Mouse (Mus musculus) bone marrow macrophage, adult 2 months (primary cell): ENCODE measurements at regions not wholly inside any gene's neighbourhood (a gene's known extent, or its start where the extent isn't known, plus 50 kb on each side); places are given as distances from the start of the nearest gene placed in this dataset.

Experiments
- CTCF ChIP-seq: IDR thresholded peaks from 2 replicates; pipeline ENCODE4 v1.5.1; 2012; ENCODE audit warnings: low read depth, mild to moderate bottlenecking, low read length, moderate library complexity
- POLR2A ChIP-seq: IDR thresholded peaks from 2 replicates; pipeline ENCODE4 v1.6.1; 2012; ENCODE audit warnings: mild to moderate bottlenecking, low read depth, low read length, borderline replicate concordance

GRCm38 (mm10) chr17:31789068-31789583 lies 66.5 kb downstream of the Sik1 start:
- TF ChIP-seq CTCF: no peak
- no peak for TF ChIP-seq POLR2A
